Mouse (Mus musculus): Measurements from ENCODE around the gene Ifi204. TPM values are rescaled to one million over a fixed set of nuclear protein-coding genes. Genes with fewer than 3 reads are reported as not detected.
"Not testable (repeated sequence)": the region's sequence is repeated elsewhere in the genome, so short reads cannot be mapped to it uniquely, and the experiment has no call there.

Ifi204 gene
- under 1 TPM in 1 of 2 experiments, not detected in 1; 0.36 TPM for total RNA-seq (2021)
- long read RNA-seq, experiment 1, partial matches to known transcripts = 0 of 1 reads
- long read RNA-seq, experiment 1, other reads (novel, unspliced or antisense) = 0 of 1 reads
- long read RNA-seq, experiment 2 = 0 reads

DNA sequence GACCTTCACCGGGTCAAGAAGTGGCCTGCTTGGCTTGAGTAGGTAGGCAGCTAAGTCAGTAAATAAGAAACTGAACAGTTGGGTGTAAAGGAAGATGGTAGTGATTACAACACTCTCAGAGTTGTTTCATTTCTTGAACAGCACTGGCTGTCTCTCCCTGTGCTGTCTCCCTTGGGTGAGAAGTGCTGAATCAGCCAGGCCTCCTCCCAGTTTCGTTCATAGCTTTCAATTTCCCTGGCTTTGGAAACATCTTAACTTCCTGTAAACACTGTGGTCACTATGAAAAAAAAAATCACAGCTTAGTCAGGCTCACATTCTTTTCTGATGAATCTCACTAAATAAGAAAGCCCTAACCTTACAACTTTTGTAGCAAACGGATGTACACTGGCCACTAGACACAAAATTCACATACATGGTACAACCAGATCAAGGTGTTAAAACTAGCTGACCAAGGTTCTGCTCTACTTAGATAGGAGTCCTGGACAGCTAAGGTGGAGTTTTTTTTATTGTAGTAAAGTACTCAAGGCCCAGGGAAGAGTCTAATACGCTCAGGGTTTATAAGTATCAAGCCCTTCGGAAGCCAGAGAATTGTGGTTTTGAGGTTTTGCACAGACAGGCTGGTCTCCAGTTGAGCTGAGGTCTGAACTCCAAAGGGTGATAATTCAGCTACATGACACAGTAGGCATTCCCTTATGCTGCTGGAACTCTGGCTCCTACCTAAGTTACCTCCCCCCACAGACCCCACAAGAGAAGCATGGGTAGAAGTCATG lies at the start of gene Ifi204:
Gene Ifi204, minus strand, starts transcription at position 96 of the 770 bp plus-strand sequence.
- intact Hi-C loops (cut with DNase I); DNase-seq (ENCODE audit: extremely low spot score in 1 of 2, low spot score in 2 of 2); H3K4me3 ChIP-seq; H3K27ac ChIP-seq: not testable (repeated sequence)

DNA sequence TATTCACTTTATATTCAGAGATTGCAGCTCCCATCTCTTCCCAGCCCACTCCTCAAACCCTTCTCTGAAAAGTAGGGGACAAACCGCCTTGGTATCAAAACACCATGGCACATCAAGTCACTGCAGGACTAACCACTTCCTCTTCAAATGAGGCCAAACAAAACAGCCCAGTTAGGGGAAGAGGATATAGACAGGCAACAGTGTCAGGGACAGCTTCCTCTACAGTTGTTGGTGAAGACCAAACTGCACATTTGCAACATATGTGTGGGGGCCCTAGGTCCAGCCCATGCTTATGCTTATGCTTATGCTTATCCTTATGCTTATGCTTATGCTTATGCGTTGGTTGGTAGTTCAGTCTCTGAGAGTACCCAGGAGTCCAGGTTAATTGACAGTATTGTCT lies 42.6 kb upstream of the Ifi204 start:
- intact Hi-C loops (cut with DNase I); DNase-seq (ENCODE audit: extremely low spot score in 1 of 2, low spot score in 2 of 2); H3K4me3 ChIP-seq; H3K27ac ChIP-seq: not testable (repeated sequence)

DNA sequence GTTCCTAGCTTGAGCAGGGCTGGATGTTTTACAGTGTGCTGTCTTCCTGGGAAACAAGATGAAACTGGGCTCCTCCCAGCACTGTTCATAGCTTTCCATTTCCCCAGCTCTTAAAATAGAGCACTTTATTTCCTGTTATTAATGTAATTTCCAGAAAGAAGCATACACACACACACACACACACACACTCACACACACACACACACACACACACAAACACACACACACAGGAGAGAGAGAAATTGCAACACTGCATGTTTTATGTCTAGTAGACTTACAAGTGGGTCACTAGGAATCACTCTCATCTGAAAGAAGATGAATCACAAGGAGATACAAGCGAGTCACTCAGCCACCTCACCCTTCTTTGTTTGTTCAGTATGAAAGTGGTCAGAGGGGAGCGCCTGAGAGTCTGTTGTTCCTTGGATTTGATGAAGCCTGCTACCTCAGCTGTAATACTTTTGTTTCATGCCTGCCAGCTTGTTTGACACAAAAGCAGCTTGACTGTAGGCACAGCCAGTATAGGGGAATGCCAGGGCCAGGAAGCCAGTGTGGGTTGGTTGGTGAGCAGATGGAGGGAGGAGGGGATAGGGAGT lies 36.0 kb upstream of the Ifi204 start:
- H3K4me3 ChIP-seq; H3K27ac ChIP-seq; DNase-seq (ENCODE audit: extremely low spot score in 1 of 2, low spot score in 2 of 2); intact Hi-C loops (cut with DNase I): not testable (repeated sequence)

DNA sequence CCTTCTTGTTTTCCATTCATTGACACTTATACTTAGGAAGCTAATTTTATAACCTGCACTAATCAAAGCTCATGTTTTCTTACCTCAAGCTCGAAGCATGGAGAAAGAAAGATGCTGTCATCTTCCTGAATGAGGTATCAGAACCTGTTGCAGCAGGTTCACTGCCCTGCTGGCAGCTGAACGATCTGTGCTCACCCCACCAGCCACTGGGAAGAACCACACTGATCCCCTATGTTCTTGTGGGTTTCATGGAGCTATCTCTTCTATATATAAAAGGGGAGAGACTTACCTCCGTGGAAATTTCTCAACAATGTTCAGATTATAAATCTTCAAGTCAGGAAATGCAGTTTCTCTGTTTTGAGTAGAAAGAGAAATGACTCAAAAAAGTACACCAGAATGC lies 35.5 kb upstream of the Ifi204 start:
- intact Hi-C loops (cut with DNase I); H3K27ac ChIP-seq; H3K4me3 ChIP-seq; DNase-seq (ENCODE audit: extremely low spot score in 1 of 2, low spot score in 2 of 2): not testable (repeated sequence)

DNA sequence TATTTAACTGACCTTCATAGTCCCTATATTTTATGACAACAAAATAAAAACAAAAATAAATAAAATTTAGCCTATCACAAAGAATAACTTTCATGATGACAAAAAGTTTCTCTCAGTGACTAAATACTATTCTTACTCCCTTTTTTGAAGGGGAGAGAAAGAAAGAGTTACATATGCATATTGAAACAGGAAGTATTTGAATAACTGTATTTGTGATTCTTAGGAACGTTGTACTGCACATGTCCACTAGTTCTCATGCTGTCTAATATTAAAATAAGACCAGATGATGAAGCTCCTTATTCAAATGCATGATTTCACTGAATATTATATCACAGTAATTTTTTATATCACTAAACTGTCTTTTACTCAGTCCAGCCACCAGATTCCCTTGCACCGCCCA lies 35.0 kb upstream of the Ifi204 start:
- H3K4me3 ChIP-seq; DNase-seq (ENCODE audit: extremely low spot score in 1 of 2, low spot score in 2 of 2); intact Hi-C loops (cut with DNase I); H3K27ac ChIP-seq: not testable (repeated sequence)

DNA sequence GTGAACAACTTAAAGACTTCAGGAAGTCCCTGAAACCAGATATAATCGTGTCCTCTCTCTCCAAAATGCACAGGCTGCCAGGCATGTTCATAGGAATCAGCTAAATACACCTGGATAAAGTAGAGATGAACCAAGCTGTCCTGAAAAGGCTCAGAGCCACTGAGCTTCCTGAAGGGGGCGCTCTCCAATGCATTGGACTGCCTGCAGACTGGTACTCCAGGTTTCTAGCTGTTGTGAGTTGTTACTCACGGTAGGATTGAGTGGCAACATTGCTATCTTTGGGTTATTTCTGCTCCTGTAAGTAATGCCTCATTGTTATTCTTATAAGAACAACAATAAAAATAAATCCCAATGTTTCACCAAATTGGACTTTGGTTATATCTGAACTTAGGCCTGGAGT lies 6.7 kb upstream of the Ifi204 start:
- H3K4me3 ChIP-seq; DNase-seq (ENCODE audit: extremely low spot score in 1 of 2, low spot score in 2 of 2); H3K27ac ChIP-seq; intact Hi-C loops (cut with DNase I): not testable (repeated sequence)

DNA sequence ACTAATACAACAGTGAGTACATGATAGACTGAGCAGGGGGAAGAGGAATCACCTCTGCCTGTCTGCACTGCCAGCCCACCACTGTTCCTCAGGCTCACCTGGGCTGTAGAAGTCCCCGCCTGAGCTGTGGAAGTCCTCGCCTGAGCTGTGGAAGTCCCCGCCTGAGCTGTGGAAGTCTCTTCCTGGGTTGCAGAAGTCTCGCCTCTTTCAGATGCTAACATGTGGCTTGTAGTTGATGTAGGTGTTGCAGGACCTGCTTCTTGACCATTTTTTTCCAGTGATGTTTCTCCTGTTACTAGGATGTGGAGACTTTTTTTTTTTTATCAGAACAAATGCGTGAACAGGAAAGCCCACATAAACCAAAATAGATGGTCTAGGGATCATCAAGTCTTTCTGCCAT lies 6.7 kb downstream of the Ifi204 start:
- H3K27ac ChIP-seq; DNase-seq (ENCODE audit: extremely low spot score in 1 of 2, low spot score in 2 of 2); intact Hi-C loops (cut with DNase I); H3K4me3 ChIP-seq: not testable (repeated sequence)

DNA sequence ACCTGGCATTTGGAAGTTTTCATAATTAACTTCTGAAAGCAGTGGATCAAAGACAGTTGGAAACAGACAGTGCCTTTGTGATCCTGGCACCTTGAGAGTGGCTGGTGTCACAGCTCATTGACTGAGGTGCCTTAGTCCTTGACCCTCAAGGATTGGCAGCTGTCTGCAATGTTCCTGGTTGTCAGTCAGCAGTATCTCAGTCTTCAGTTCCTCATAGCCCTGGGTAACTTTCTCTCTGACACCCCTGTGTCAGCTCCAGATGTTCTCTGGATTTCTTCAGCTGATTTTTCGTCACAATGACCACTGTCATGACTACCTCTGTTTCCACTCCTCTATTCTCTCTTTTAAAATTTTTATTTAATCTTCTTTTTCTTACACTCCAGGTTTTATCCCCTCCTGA lies 24.5 kb downstream of the Ifi204 start:
- intact Hi-C loops (cut with DNase I) = no loop called here
- DNase-seq (ENCODE audit: extremely low spot score in 1 of 2, low spot score in 2 of 2) = no peak
- no peak overlapping the region for H3K27ac ChIP-seq
- no peak for TF ChIP-seq CTCF (IDR thresholded peaks at IDR 0.05)
- no peak overlapping the region for H3K4me3 ChIP-seq

DNA sequence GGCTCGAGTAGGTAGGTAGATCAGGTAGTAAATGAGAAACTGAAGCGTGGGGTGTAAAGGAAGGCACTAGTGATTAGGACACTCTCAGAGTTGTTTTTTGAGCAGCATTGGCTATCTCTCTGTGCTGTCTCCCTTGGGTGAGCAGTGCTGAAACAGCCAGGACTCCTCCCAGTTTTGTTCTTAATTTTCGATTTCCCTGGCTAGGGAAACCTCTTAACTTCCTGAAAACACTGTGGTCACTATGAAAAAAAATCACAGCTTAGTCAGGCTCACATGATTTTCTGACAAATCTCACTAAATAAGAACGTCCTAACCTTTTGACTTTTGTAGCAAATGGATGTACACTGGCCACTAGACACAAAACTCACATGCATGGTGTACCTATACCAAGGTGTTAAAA lies 25.1 kb downstream of the Ifi204 start, which contains the start of gene Ifi207:
Gene Ifi207, minus strand, starts transcription at position 92 of the 400 bp plus-strand sequence.
- DNase-seq (ENCODE audit: extremely low spot score in 1 of 2, low spot score in 2 of 2) = no peak
- intact Hi-C loops (cut with DNase I) = no loop called here
- H3K27ac ChIP-seq = no peak within 1 kb of the TSS
- no peak for TF ChIP-seq CTCF (IDR thresholded peaks at IDR 0.05)
- no peak within 1 kb of the TSS for H3K4me3 ChIP-seq

DNA sequence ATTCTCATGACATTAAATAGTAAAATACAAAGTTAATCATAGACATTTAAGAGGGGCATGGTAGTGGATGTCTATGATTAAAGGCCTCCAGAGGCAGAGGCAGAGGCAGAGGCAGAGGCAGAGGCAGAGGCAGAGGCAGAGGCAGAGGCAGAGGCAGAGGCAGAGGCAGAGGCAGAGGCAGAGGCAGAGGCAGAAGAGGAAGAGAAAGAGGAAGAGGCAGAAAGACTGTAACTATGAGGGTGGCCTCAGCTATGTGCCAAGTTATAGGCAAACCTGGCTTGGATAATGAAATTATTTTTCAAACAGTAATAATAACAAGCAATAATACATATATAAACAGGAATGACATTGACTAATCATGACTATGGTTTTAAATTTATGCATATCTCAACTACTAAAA lies 26.2 kb downstream of the Ifi204 start:
- TF ChIP-seq CTCF (IDR thresholded peaks at IDR 0.05) = no peak
- intact Hi-C loops (cut with DNase I) = no loop called here
- DNase-seq (ENCODE audit: extremely low spot score in 1 of 2, low spot score in 2 of 2) = no peak
- Histone ChIP-seq H3K4me3 (no peak overlapping the region), H3K27ac (no peak overlapping the region)

DNA sequence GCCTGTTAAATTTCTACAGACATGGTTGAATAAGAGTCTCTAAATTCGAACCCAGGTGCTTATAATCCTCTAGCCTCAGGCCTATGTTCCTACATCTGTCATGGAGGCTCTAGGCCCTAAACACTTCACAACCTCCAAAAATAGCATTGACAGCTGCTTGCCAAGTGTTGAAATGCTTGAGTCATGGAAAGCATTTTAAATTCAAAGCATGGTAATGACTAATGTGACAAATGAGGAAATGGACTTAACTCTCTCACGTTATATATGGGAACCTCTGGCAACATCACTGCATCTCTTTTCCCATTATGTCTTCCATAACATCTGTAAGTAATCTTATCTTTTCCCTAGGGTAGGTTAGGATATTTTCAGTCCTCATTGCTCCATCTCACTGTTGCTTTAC lies 29.8 kb downstream of the Ifi204 start:
- intact Hi-C loops (cut with DNase I) = no loop called here
- TF ChIP-seq CTCF (IDR thresholded peaks at IDR 0.05) = no peak
- Histone ChIP-seq H3K4me3 (no peak overlapping the region), H3K27ac (no peak overlapping the region)
- no peak for DNase-seq (ENCODE audit: extremely low spot score in 1 of 2, low spot score in 2 of 2)

DNA sequence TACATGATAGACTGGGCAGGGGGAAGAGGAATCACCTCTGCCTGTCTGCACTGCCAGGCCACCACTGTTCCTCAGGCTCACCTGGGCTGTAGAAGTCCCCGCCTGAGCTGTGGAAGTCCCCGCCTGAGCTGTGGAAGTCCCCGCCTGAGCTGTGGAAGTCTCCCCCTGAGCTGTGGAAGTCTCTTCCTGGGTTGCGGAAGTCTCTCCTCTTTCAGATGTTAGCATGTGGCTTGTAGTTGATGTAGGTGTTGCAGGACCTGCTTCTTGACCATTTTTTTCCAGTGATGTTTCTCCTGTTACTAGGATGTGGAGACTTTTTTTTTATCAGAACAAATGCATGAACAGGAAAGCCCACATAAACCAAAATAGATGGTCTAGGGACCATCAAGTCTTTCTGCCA lies 31.7 kb downstream of the Ifi204 start:
- DNase-seq (ENCODE audit: extremely low spot score in 1 of 2, low spot score in 2 of 2); intact Hi-C loops (cut with DNase I): not testable (repeated sequence)

DNA sequence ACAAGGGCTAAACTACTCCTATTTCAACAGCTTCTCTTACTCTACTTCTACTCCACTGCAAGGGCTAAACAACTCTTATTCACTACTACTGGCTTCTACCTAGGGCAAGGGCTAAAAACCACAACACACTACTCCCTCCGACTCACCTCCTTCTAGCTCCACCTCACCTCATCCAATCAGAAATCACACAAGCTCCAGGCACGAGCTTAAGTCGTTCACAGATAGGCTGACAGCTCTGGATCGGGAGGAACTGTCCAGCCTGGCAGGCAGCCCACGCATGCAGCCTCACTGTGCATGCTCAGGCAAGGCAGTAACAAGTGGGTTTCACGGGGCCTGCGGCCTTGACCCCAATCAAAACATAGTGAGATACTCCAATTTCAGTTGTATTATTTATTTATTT lies 33.5 kb downstream of the Ifi204 start:
- TF ChIP-seq CTCF (IDR thresholded peaks at IDR 0.05) = no peak
- H3K4me3 ChIP-seq = no peak overlapping the region
- no peak overlapping the region for H3K27ac ChIP-seq
- DNase-seq (ENCODE audit: extremely low spot score in 1 of 2, low spot score in 2 of 2) = no peak
- intact Hi-C loops (cut with DNase I) = no loop called here

More for the DNA sequence above, 31.7 kb downstream of the Ifi204 start:
- not testable (repeated sequence) for H3K27ac ChIP-seq, H3K4me3 ChIP-seq

Other genes with a start within 250 kb of the Ifi204 start
- gene Ifi214, start 231.0 kb downstream of the Ifi204 start, total RNA-seq (2021) = not detected
- gene Ifi213, start 167.7 kb downstream of the Ifi204 start, total RNA-seq (2021) = not detected
- gene Ifi209, start 136.0 kb downstream of the Ifi204 start, total RNA-seq (2021) = not detected
- not detected for gene Ifi208, start 93.3 kb downstream of the Ifi204 start, total RNA-seq (2021)
- gene Ifi207, start 25.2 kb downstream of the Ifi204 start, total RNA-seq (2021) = under 1 TPM; 0.16 to 0.18 TPM
- gene Ifi211, start 146.1 kb upstream of the Ifi204 start, total RNA-seq (2021) = not detected
- 1 to 10 TPM; 1.5 to 2.3 TPM for gene Mndal, start 175.5 kb upstream of the Ifi204 start, total RNA-seq (2021)
- under 1 TPM; 0.30 to 0.70 TPM for gene Ifi203, start 175.7 kb upstream of the Ifi204 start, total RNA-seq (2021)
- gene Ifi202b, start 215.8 kb upstream of the Ifi204 start, total RNA-seq (2021) = not detected